Mouse (Mus musculus) testis, adult 2 months (tissue): Measurements from ENCODE around the gene Dnmbp. TPM values are rescaled to one million over a fixed set of nuclear protein-coding genes. Genes with fewer than 3 reads are reported as not detected.

ENCODE experiments used
- H3K27ac ChIP-seq: fragments of 200-500 bp; 2 replicates; pipeline ENCODE4 v1.5.1; 2012; ENCODE audit warnings: low read depth, low read length; ENCODE audit not compliant: control insufficient read depth, insufficient read depth
- H3K27me3 ChIP-seq: fragments of 200-500 bp; 2 replicates; pipeline ENCODE4 v1.6.1; 2012; ENCODE audit warnings: mild to moderate bottlenecking, low read length, moderate library complexity; ENCODE audit not compliant: control insufficient read depth, insufficient read depth
- H3K36me3 ChIP-seq: fragments of 200-500 bp; 2 replicates; pipeline ENCODE4 v1.6.1; 2012; ENCODE audit warnings: mild to moderate bottlenecking, low read length; ENCODE audit not compliant: control insufficient read depth, insufficient read depth
- H3K4me1 ChIP-seq: fragments of 200-500 bp; 2 replicates; pipeline ENCODE4 v1.6.1; 2012; ENCODE audit warnings: low read length; ENCODE audit not compliant: control insufficient read depth, insufficient read depth
- H3K4me3 ChIP-seq: fragments of 200-500 bp; 2 replicates; pipeline ENCODE4 v1.5.1; 2012; ENCODE audit warnings: low read depth, mild to moderate bottlenecking, low read length, moderate library complexity, mixed read lengths; ENCODE audit not compliant: control insufficient read depth
- CTCF ChIP-seq: fragments of 200-500 bp; IDR thresholded peaks from 2 replicates; pipeline ENCODE4 v1.5.1; 2012; ENCODE audit warnings: low read depth, mild to moderate bottlenecking, inconsistent platforms, low read length, moderate library complexity; ENCODE audit not compliant: control insufficient read depth, insufficient read depth, insufficient replicate concordance
- POLR2A ChIP-seq: fragments of 200-500 bp; IDR thresholded peaks from 2 replicates; pipeline ENCODE4 v1.6.1; 2012; ENCODE audit warnings: low read depth, mild to moderate bottlenecking, inconsistent platforms, low read length, moderate library complexity; ENCODE audit not compliant: control insufficient read depth
- polyA plus RNA-seq: library from polyadenylated mRNA; depleted of rRNA; stranded (reverse); fragments of >200 nt; gene quantifications from 2 replicates; pipeline ENCODE4 v1.2.3, GENCODE M21; 2012

The Dnmbp gene
- polyA plus RNA-seq, 1 experiment: 10.7 TPM

- no peak overlapping the region for H3K4me3 ChIP-seq
- TF ChIP-seq CTCF: peak; percentile 23; the same call in 1 of the 2 replicates
- no peak for TF ChIP-seq POLR2A
- no peaks in the 10 kb centered on the region for H3K36me3 ChIP-seq
- H3K4me1 ChIP-seq: no peaks in the 10 kb centered on the region
- no peak overlapping the region for H3K27ac ChIP-seq
- no peaks in the 10 kb centered on the region for H3K27me3 ChIP-seq
Observed at GRCm38 (mm10) chr19:43905985-43906384, 34.0 kb downstream of the Dnmbp start.

- TF ChIP-seq POLR2A: no peak
- no peak for TF ChIP-seq CTCF
- Histone ChIP-seq H3K4me3 (no peak overlapping the region), H3K27me3 (no peaks in the 10 kb centered on the region), H3K27ac (no peak overlapping the region), H3K4me1 (no peaks in the 10 kb centered on the region), H3K36me3 (no peaks in the 10 kb centered on the region)
Observed at GRCm38 (mm10) chr19:43905136-43905535, 34.9 kb downstream of the Dnmbp start.

GRCm38 (mm10) chr19:43904327-43904726, 35.7 kb downstream of the Dnmbp start:
- Histone ChIP-seq H3K4me3 (no peak overlapping the region), H3K4me1 (no peaks in the 10 kb centered on the region), H3K27me3 (no peaks in the 10 kb centered on the region), H3K27ac (no peak overlapping the region), H3K36me3 (no peaks in the 10 kb centered on the region)
- TF ChIP-seq CTCF (no peak), POLR2A (no peak)

- H3K27ac ChIP-seq: no peak overlapping the region
- H3K36me3 ChIP-seq: no peaks in the 10 kb centered on the region
- no peak overlapping the region for H3K4me3 ChIP-seq
- TF ChIP-seq CTCF (no peak), POLR2A (no peak)
- no peaks in the 10 kb centered on the region for H3K4me1 ChIP-seq
- no peaks in the 10 kb centered on the region for H3K27me3 ChIP-seq
Observed at GRCm38 (mm10) chr19:43902887-43903286, 37.1 kb downstream of the Dnmbp start.

- Histone ChIP-seq H3K27ac (no peak overlapping the region), H3K27me3 (no peaks in the 10 kb centered on the region), H3K4me3 (no peak overlapping the region), H3K36me3 (no peaks in the 10 kb centered on the region), H3K4me1 (no peaks in the 10 kb centered on the region; the same call in 1 of the 2 replicates)
- TF ChIP-seq CTCF (no peak), POLR2A (no peak)
Observed at GRCm38 (mm10) chr19:43900690-43901089, 39.3 kb downstream of the Dnmbp start.

DNA sequence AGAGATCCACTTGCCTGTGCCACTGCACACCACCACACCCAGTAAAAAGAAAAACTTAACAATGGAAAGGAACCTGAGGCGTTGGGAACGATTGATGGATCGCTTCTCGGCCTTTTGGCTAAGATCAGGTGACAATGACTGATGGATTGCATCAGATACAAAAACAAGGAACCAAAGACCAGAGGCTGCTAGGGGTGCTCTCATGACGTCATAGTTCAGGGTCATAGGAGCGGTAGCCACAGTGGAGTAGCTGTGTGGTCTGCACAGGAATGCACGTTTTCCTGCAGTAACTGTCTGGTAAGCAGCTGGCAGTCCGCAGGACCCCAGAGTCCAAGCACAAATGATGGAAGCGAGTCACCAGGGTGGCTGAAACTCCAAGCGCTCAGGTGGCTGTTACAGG, 41.4 kb downstream of the Dnmbp start:
- Histone ChIP-seq H3K4me3 (no peak overlapping the region), H3K27ac (no peak overlapping the region), H3K27me3 (no peaks in the 10 kb centered on the region), H3K4me1 (no peaks in the 10 kb centered on the region; the same call in 1 of the 2 replicates), H3K36me3 (no peaks in the 10 kb centered on the region)
- TF ChIP-seq CTCF (no peak), POLR2A (no peak)

DNA sequence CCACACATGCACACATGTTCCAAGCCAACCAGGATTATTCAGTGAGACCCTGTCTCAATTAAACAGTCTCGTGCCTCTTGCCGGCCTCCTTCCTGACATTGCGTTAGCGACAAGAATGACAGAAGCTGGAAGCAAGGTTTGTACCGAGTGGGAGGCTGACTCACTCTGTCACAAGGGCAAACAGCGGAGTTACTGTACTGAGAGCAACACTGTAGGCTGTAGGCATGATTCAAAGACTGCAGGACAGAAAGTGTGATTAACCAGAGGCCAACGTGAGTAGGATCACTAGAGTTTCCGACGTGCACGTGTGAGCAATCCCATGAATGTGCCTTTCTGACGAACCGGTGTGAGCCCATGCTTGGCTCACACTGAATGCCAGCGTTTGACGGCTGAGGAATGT, 43.5 kb downstream of the Dnmbp start:
- H3K27me3 ChIP-seq: no peaks in the 10 kb centered on the region
- no peaks in the 10 kb centered on the region for H3K36me3 ChIP-seq
- H3K27ac ChIP-seq: no peak overlapping the region
- TF ChIP-seq POLR2A: no peak
- no peak for TF ChIP-seq CTCF
- no peaks in the 10 kb centered on the region; the same call in 1 of the 2 replicates for H3K4me1 ChIP-seq
- no peak overlapping the region for H3K4me3 ChIP-seq

GRCm38 (mm10) chr19:43895951-43896350, 44.0 kb downstream of the Dnmbp start:
- Histone ChIP-seq H3K4me1 (no peaks in the 10 kb centered on the region; the same call in 1 of the 2 replicates), H3K27ac (no peak overlapping the region), H3K27me3 (no peaks in the 10 kb centered on the region), H3K36me3 (no peaks in the 10 kb centered on the region), H3K4me3 (no peak overlapping the region)
- TF ChIP-seq POLR2A: no peak
- no peak for TF ChIP-seq CTCF
